Mouse (Mus musculus): ENCODE measurements around the gene Gas8.
"Not testable (repeated sequence)": the region's sequence is repeated elsewhere in the genome, so short reads cannot be mapped to it uniquely, and the experiment has no call there.

Gas8 gene

DNA sequence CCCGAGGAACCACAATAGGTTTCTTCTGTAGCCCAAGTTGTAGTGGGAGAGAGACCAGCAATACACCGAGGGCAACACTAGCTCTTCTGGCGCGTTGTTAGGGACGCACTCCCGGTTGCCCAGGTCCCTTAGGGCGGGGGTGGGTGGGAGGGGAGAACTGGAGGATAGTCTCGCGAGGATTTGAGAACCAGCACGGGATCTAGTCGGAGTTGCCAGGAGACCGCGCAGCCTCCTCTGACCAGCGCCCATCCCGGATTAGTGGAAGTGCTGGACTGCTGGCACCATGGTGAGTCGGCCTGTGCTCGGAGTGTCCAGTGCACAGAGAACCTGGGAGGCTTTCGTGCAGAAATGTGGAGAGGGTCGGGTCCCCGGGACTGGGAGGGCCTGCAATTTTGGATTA lies at the start of gene Gas8:
Gene Gas8, plus strand, starts transcription at position 168 of the 400 bp plus-strand sequence.
- DNase-seq (ENCODE audit: low read depth in 1 of 2, low spot score in 2 of 2), result peak; percentile 51 to 67

GRCm38 (mm10) chr8:123472991-123473390 lies 45.6 kb upstream of the Gas8 start:
- DNase-seq (ENCODE audit: low read depth in 1 of 2, low spot score in 2 of 2), result not testable (repeated sequence)

DNA sequence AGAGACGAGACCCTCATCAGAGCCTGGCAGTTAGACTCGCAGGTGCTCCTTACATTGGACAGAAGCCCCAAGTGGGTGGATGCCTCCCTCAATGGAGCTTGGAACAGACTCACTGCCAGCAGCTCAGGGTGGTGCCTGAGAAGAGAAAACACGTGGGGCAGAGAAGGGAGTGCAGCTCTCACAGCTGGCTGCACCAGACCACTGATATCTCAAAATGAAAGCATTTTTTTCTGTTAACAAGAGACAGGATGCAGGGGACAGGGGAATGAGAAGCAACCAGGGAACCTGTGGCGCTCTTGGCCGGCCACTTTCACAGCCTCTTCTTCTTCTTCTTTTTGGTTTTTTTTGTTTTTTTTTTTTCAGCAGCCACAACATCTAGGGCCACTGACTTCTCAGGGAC lies 44.1 kb upstream of the Gas8 start:
- DNase-seq (ENCODE audit: low read depth in 1 of 2, low spot score in 2 of 2), result not testable (repeated sequence)

DNA sequence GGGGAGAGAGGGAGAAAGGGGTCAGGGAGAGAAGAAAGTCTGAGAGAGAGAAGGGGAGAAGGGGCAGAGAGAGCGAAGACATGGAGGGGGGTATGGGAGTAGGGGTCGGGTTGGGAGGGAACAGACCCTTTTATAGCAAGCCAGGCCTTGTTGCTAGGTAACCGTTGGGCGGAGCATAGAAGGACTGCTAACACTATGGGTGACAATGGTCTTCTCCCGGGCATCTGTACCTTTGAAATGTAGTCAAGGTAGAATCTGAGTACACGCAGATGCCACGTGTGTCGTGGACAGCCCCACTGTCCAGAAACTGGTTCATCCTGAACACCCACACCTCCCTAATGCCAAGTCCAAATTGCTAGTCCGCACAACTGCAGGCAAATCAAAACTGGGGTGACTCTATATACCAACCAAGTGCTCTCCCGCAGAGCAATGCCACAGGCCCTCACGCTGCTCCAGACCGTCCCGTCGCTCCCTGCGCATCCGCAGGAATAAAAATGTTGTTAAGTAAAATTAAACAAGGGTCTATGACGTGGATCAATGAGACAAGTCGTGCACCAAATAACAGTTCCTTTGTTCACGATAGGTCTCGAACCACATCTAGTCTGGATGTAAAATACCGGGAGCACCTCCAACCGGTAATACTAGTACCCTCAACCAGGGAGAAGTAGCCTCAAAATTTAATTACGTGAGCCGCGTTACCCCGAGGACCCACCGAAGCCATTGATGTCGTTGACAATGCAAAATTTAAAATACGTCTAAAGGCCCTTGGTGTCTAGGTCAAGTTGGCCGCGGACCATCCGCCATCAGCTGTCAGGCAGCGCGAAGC lies 41.5 kb upstream of the Gas8 start:
- DNase-seq (ENCODE audit: low read depth in 1 of 2, low spot score in 2 of 2), result no peak

DNA sequence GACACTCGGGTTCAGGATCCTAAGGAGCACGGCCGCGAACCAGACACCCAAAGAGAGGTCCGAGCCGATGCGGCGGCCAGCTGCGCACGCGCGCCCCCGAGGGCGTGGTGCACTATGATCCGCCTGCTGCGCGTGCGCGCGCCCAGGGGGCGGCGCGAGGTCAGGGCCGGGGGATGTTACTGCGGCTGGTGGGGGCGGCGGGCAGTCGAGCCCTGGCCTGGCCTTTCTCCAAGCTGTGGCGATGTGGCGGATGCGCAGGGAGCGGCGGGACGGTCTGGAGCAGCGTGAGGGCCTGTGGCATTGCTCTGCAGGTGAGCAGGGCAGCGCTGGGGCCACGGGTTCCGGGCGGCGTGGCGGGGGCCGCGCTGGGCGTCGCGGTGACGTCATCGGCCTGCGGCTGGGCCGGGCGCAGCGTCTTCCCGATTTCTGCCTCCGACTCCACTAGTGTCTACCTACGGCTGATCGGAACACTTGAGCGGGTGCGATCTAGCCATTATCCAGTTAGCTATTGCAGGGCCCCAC lies 40.8 kb upstream of the Gas8 start, which contains the start of gene Afg3l1:
Gene Afg3l1, plus strand, starts transcription at position 167 of the 522 bp plus-strand sequence.
- peak; percentile 79 to 91 for DNase-seq (ENCODE audit: low read depth in 1 of 2, low spot score in 2 of 2)

GRCm38 (mm10) chr8:123478456-123479218 lies 40.0 kb upstream of the Gas8 start:
- peak in 1 of 2 experiments; percentile 17 for DNase-seq (ENCODE audit: low read depth in 1 of 2, low spot score in 2 of 2)

GRCm38 (mm10) chr8:123482627-123483026 lies 36.0 kb upstream of the Gas8 start:
- DNase-seq (ENCODE audit: low read depth in 1 of 2, low spot score in 2 of 2), result no peak

GRCm38 (mm10) chr8:123491280-123492075 lies 27.2 kb upstream of the Gas8 start:
- DNase-seq (ENCODE audit: low read depth in 1 of 2, low spot score in 2 of 2), result peak in 1 of 2 experiments; percentile 21

DNA sequence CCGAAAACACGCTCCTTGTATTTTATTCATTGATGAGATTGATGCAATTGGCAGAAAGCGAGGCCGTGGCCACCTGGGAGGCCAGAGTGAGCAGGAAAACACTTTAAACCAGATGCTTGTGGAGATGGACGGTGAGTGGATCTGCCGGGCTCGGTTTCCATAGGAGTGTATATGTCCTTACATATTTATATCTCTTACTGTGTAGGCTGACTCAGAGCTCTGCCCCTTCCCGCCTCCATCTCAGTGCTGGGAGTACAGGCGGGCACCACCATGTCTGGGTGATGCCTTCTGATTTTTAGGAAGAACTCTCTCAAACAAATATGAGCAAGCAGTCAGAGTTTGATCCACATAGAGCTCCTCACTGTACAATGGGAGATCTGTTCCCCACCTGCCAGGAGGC lies 25.7 kb upstream of the Gas8 start:
- DNase-seq (ENCODE audit: low read depth in 1 of 2, low spot score in 2 of 2), result no peak

- no peak for DNase-seq (ENCODE audit: low read depth in 1 of 2, low spot score in 2 of 2)
Observed at GRCm38 (mm10) chr8:123497699-123498098, 20.9 kb upstream of the Gas8 start.

DNA sequence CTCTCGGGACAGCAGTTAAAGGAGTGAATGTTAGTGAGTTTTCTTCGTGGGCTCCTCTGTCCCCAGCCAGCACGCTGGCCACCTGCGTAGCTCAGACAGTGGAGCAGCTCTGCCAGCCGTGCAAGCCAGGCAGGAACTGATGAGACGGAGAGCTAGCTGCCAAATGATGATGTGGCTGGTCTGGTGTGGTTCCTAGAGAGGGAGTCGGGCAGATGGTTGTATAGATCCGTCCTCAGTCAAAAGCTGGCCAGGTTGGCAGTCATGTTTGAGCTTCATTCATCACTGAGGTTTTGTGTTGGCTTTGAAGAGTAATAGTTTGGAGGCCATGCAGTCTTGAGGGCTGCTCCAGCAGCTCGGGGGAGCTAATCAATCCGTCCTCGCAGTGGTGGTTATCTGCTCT lies 19.7 kb upstream of the Gas8 start:
- no peak for DNase-seq (ENCODE audit: low read depth in 1 of 2, low spot score in 2 of 2)

- no peak for DNase-seq (ENCODE audit: low read depth in 1 of 2, low spot score in 2 of 2)
Observed at GRCm38 (mm10) chr8:123499556-123499955, 19.1 kb upstream of the Gas8 start.

- no peak for DNase-seq (ENCODE audit: low read depth in 1 of 2, low spot score in 2 of 2)
Observed at GRCm38 (mm10) chr8:123502192-123502591, 16.4 kb upstream of the Gas8 start.

GRCm38 (mm10) chr8:123503801-123504467 lies 14.7 kb upstream of the Gas8 start:
- no peak for DNase-seq (ENCODE audit: low read depth in 1 of 2, low spot score in 2 of 2)

GRCm38 (mm10) chr8:123504591-123505195 lies 13.9 kb upstream of the Gas8 start:
- no peak for DNase-seq (ENCODE audit: low read depth in 1 of 2, low spot score in 2 of 2)

- no peak for DNase-seq (ENCODE audit: low read depth in 1 of 2, low spot score in 2 of 2)
Observed at GRCm38 (mm10) chr8:123505267-123505666, 13.4 kb upstream of the Gas8 start.

GRCm38 (mm10) chr8:123505695-123506094 lies 12.9 kb upstream of the Gas8 start:
- no peak for DNase-seq (ENCODE audit: low read depth in 1 of 2, low spot score in 2 of 2)

DNA sequence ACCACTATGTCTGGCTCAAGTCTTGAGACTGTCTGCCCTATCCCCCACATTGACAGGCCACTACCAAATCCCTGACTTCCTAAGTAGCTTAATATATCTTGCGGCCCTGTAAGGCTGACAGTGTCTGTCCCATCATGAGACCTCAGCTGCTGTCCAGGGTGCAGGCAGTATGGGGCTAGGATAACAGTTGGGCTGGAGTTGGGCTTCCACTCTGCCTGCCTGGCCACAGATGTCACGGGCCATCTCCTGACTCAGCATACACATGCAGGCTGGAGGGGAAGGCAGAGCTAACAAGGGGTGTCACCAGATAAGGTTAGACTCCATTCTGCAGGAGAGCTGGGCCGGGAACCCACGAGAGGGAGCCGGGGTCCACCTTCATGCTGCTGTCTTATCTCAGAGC lies 11.5 kb upstream of the Gas8 start:
- DNase-seq (ENCODE audit: low read depth in 1 of 2, low spot score in 2 of 2), result no peak

DNA sequence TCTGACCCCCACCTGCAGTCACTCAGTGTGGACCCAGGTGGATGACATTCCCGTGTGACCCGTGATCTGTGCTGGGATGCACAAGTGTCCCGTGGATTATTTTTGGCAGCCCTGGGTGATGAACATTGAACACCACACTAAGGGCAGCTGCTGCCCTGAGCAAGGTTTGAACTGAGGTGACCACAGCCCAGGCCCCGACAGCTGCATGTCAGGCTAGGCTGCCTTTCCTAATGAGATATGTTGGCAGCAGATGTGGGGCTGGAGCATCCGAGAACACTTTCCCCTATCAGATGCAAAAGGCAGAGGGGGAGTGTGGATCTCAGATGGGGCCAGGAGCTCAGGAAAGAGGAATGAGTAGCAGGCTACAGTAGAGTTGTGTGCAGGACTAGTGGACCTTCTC lies 7.8 kb upstream of the Gas8 start:
- no peak for DNase-seq (ENCODE audit: low read depth in 1 of 2, low spot score in 2 of 2)

DNA sequence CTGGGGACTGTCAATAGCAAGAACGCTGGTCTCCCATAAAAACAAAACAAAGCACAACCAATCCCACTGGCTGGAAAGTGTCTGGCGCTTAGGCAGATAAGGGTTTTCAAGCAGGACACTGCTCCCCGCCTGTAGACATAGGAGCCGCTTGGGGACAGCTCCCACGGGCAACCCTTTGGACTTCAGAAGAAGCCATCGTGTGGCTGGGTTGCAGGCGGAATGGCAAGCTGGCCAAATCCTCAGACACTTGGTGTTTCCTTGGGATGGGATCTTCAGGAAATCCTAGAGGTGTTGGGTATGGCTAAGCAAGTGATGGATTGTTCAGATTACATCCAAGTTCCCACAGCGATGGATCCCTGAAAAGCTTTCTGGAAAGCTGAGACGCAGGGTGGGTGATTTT lies 4.5 kb upstream of the Gas8 start:
- no peak for DNase-seq (ENCODE audit: low read depth in 1 of 2, low spot score in 2 of 2)

All from monocyte, adult 2 months (primary cell).